Mouse (Mus musculus): ENCODE measurements around the gene Plppr5.

GRCm38 (mm10) chr3:117628799-117629198, 54.2 kb downstream of the Plppr5 start:
- no peak for TF ChIP-seq GATA1 (IDR thresholded peaks at IDR 0.05; ENCODE audit: borderline replicate concordance, low read length)
- TF ChIP-seq FLI1 (IDR thresholded peaks at IDR 0.05; ENCODE audit: low read length): no peak
